Mouse (Mus musculus) CH12.LX (cell line): ENCODE results near the gene Fam185a. TPM values are rescaled to one million over a fixed set of nuclear protein-coding genes. Genes with fewer than 3 reads are reported as not detected.

Experiments
- DNase-seq: peaks from one replicate; pipeline ENCODE4 v3.0.0-alpha.2; 2013; ENCODE audit errors: extremely low read depth
- H3K27ac ChIP-seq: 2 replicates; pipeline ENCODE4 v1.5.1; 2012; ENCODE audit warnings: low read depth, mild to moderate bottlenecking, control low read depth, moderate library complexity; ENCODE audit not compliant: insufficient read depth
- H3K27me3 ChIP-seq: replicated peaks from 2 replicates; pipeline ENCODE3; 2012; ENCODE audit warnings: inconsistent platforms
- H3K36me3 ChIP-seq, 2 experiments: replicated peaks in 1 of 2; 2 replicates each; pipeline versions ENCODE3 to v1.6.1; 2012; ENCODE audit warnings: inconsistent platforms in 1 of 2, low read length in 1 of 2, mild to moderate bottlenecking in 1 of 2, mixed read lengths in 1 of 2, moderate library complexity in 1 of 2; ENCODE audit not compliant: control insufficient read depth in 1 of 2, insufficient read depth in 1 of 2
- H3K4me1 ChIP-seq, 2 experiments: 2 replicates each; pipeline ENCODE4 v1.6.1; 2012; ENCODE audit warnings: inconsistent platforms in 1 of 2, moderate library complexity in 1 of 2; ENCODE audit not compliant: insufficient read depth in 2 of 2, control insufficient read depth in 1 of 2
- H3K4me2 ChIP-seq: 2 replicates; pipeline ENCODE4 v1.6.1; 2012; ENCODE audit warnings: low read depth, mild to moderate bottlenecking, control low read depth; ENCODE audit not compliant: poor library complexity, insufficient read depth, severe bottlenecking
- H3K4me3 ChIP-seq, 3 experiments: fragments of 150-350 bp in 1 of 3; sonication (generic) in 1 of 3; replicated peaks in 1 of 3; 2 replicates each; pipeline versions ENCODE3 to v1.5.1; 2011 to 2012; ENCODE audit warnings: low read depth in 2 of 3, low read length in 2 of 3, mild to moderate bottlenecking in 2 of 3, moderate library complexity in 2 of 3, control low read depth in 1 of 3, improper control_type of control experiment in 1 of 3, inconsistent platforms in 1 of 3, mixed read lengths in 1 of 3; ENCODE audit not compliant: poor library complexity in 1 of 3
- H3K79me2 ChIP-seq: replicated peaks from 2 replicates; pipeline ENCODE4 v1.6.1; 2012; ENCODE audit warnings: mild to moderate bottlenecking, moderate library complexity; ENCODE audit not compliant: control insufficient read depth, poor library complexity, insufficient read depth, severe bottlenecking; ENCODE audit errors: extremely low read depth
- H3K9ac ChIP-seq: 2 replicates; pipeline ENCODE4 v1.6.1; 2012; ENCODE audit warnings: low read depth, mild to moderate bottlenecking, control low read depth, moderate library complexity; ENCODE audit not compliant: insufficient read depth
- H3K9me3 ChIP-seq: replicated peaks from 2 replicates; pipeline ENCODE3; 2012; ENCODE audit warnings: low read length, inconsistent platforms, mixed read lengths
- BHLHE40 ChIP-seq: IDR thresholded peaks from 2 replicates; pipeline ENCODE4 v1.6.1; 2011; ENCODE audit warnings: mild to moderate bottlenecking, low read depth, low read length, improper control_type of control experiment
- CHD1 ChIP-seq: IDR thresholded peaks from 2 replicates; pipeline ENCODE4 v1.6.1; 2012; ENCODE audit warnings: low read depth, low read length, improper control_type of control experiment, inconsistent platforms
- CHD2 ChIP-seq: IDR thresholded peaks from 2 replicates; pipeline ENCODE4 v1.6.1; 2011; ENCODE audit warnings: low read length, improper control_type of control experiment
- E2F4 ChIP-seq: IDR thresholded peaks from 2 replicates; pipeline ENCODE4 v1.6.1; 2011; ENCODE audit warnings: low read depth, low read length, improper control_type of control experiment; ENCODE audit not compliant: insufficient replicate concordance
- ELF1 ChIP-seq: IDR thresholded peaks from 2 replicates; pipeline ENCODE4 v1.6.1; 2014; ENCODE audit warnings: low read depth, mild to moderate bottlenecking, inconsistent platforms, low read length, improper control_type of control experiment
- EP300 ChIP-seq: IDR thresholded peaks from 2 replicates; pipeline ENCODE4 v1.6.1; 2011; ENCODE audit warnings: low read length, improper control_type of control experiment
- ETS1 ChIP-seq: conservative IDR thresholded peaks from 2 replicates; pipeline ENCODE4 v1.6.1; 2012; ENCODE audit warnings: low read depth, mild to moderate bottlenecking, inconsistent platforms, low read length, improper control_type of control experiment, moderate library complexity
- GABPA ChIP-seq: IDR thresholded peaks from 2 replicates; pipeline ENCODE4 v1.6.1; 2012; ENCODE audit warnings: low read depth, low read length, improper control_type of control experiment, inconsistent platforms; ENCODE audit not compliant: insufficient replicate concordance
- IRF4 ChIP-seq: IDR thresholded peaks from 2 replicates; pipeline ENCODE4 v1.6.1; 2014; ENCODE audit warnings: low read depth, mild to moderate bottlenecking, inconsistent platforms, low read length, improper control_type of control experiment
- JUN ChIP-seq: IDR thresholded peaks from 2 replicates; pipeline ENCODE4 v1.6.1; 2011; ENCODE audit warnings: low read depth, mild to moderate bottlenecking, low read length, improper control_type of control experiment, moderate library complexity; ENCODE audit not compliant: insufficient read depth
- JUND ChIP-seq: conservative IDR thresholded peaks from 2 replicates; pipeline ENCODE4 v1.6.1; 2011; ENCODE audit warnings: low read depth, low read length, improper control_type of control experiment
- KAT2A ChIP-seq: IDR thresholded peaks from 2 replicates; pipeline ENCODE4 v1.6.1; 2012; ENCODE audit warnings: low read length, improper control_type of control experiment, inconsistent platforms; ENCODE audit not compliant: insufficient replicate concordance
- MAFK ChIP-seq: IDR thresholded peaks from 2 replicates; pipeline ENCODE4 v1.6.1; 2011; ENCODE audit warnings: low read length, improper control_type of control experiment; ENCODE audit not compliant: insufficient replicate concordance
- MAX ChIP-seq: IDR thresholded peaks from 2 replicates; pipeline ENCODE4 v1.6.1; 2011; ENCODE audit warnings: low read length, improper control_type of control experiment
- MAZ ChIP-seq: IDR thresholded peaks from 2 replicates; pipeline ENCODE4 v1.6.1; 2012; ENCODE audit warnings: low read depth, mild to moderate bottlenecking, inconsistent platforms, low read length, improper control_type of control experiment, moderate library complexity
- MXI1 ChIP-seq: IDR thresholded peaks from 2 replicates; pipeline ENCODE4 v1.6.1; 2011; ENCODE audit warnings: mild to moderate bottlenecking, low read depth, low read length, improper control_type of control experiment
- MYC ChIP-seq: IDR thresholded peaks from 2 replicates; pipeline ENCODE4 v1.6.1; 2011; ENCODE audit warnings: low read depth, mild to moderate bottlenecking, improper control_type of control experiment, low read length
- NRF1 ChIP-seq: IDR thresholded peaks from 2 replicates; pipeline ENCODE4 v1.6.1; 2014; ENCODE audit warnings: low read depth, mild to moderate bottlenecking, inconsistent platforms, low read length, improper control_type of control experiment, moderate library complexity
- PAX5 ChIP-seq: IDR thresholded peaks from 2 replicates; pipeline ENCODE4 v1.6.1; 2012; ENCODE audit warnings: low read length, inconsistent platforms, mixed read lengths
- RAD21 ChIP-seq: IDR thresholded peaks from 2 replicates; pipeline ENCODE4 v1.6.1; 2011; ENCODE audit warnings: low read depth, mild to moderate bottlenecking, low read length, improper control_type of control experiment, moderate library complexity
- SMC3 ChIP-seq: IDR thresholded peaks from 2 replicates; pipeline ENCODE4 v1.6.1; 2011; ENCODE audit warnings: low read depth, low read length, improper control_type of control experiment
- TCF12 ChIP-seq: IDR thresholded peaks from 2 replicates; pipeline ENCODE4 v1.6.1; 2014; ENCODE audit warnings: low read depth, mild to moderate bottlenecking, inconsistent platforms, low read length, improper control_type of control experiment
- UBTF ChIP-seq: IDR thresholded peaks from 2 replicates; pipeline ENCODE4 v1.6.1; 2012; ENCODE audit warnings: low read depth, mild to moderate bottlenecking, inconsistent platforms, low read length, improper control_type of control experiment, moderate library complexity
- USF1 ChIP-seq: IDR thresholded peaks from 2 replicates; pipeline ENCODE4 v1.6.1; 2014; ENCODE audit warnings: low read depth, mild to moderate bottlenecking, inconsistent platforms, low read length, improper control_type of control experiment
- USF2 ChIP-seq: conservative IDR thresholded peaks from 2 replicates; pipeline ENCODE4 v1.6.1; 2011; ENCODE audit warnings: low read depth, low read length, improper control_type of control experiment
- ZC3H11A ChIP-seq: IDR thresholded peaks from 2 replicates; pipeline ENCODE4 v1.6.1; 2012; ENCODE audit warnings: low read depth, mild to moderate bottlenecking, inconsistent platforms, low read length, improper control_type of control experiment
- ZKSCAN1 ChIP-seq: IDR thresholded peaks from 2 replicates; pipeline ENCODE4 v1.6.1; 2012; ENCODE audit warnings: low read depth, inconsistent platforms, low read length, improper control_type of control experiment, borderline replicate concordance
- ZNF384 ChIP-seq: IDR thresholded peaks from 2 replicates; pipeline ENCODE4 v1.6.1; 2012; ENCODE audit warnings: low read depth, low read length, improper control_type of control experiment, inconsistent platforms
- dilution Hi-C: fragments of 300-500 bp; cut with MboI; formaldehyde crosslinking; loops from 2 replicates; pipeline ENCODE4 v1.14.3; 2020; ENCODE audit warnings: low sequenced_read_pairs; ENCODE audit not compliant: extremely low pct_unique_long_range_greater_than_20kb, extremely low pct_ligation_motif_present
- in situ Hi-C: fragments of 300-500 bp; cut with MboI; formaldehyde crosslinking; loops from 3 replicates; pipeline ENCODE4 v1.14.3; 2019; ENCODE audit warnings: low sequenced_read_pairs, low pct_ligation_motif_present, low pct_unique_long_range_greater_than_20kb, mixed read lengths
- polyA plus RNA-seq: library from polyadenylated mRNA; unstranded; fragments of >175 nt; gene quantifications from 2 replicates; pipeline ENCODE4 v1.2.1, GENCODE M21; 2012; ENCODE audit warnings: low read depth; ENCODE audit not compliant: insufficient read length
- total RNA-seq, 2 experiments: library from RNA; depleted of rRNA; stranded (reverse); fragments of 300-350 nt in 1 of 2; fragments of >200 nt in 1 of 2; gene quantifications; 2 replicates each; pipeline ENCODE4 v1.2.3; 2012 to 2014

Fam185a gene
- total and polyA plus RNA-seq, 3 experiments, result 13.4 to 30.6 (median 16.1) TPM

DNA sequence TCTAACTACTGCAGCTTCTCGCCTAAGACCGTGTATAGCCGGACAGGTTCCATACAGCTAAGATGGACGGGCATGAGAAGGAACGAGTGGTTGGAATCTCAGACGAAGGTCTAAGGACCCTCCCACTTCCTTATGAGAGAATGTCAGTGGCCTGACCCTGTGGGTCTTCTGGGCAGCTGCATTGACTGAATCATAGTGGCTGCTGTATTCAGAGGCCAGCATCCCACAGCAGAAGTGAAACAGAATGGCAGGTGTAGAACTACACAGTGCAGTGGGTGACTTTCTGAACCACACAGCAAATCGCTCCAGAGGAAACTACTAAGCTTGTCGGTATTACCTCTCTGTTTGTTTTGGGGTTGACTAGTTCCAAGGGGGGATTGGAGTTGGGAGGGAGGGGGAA, 80.4 kb downstream of the Fam185a start:
- H3K9me3 ChIP-seq, result no peaks in the 10 kb centered on the region
- no peak overlapping the region for H3K4me3 ChIP-seq
- H3K36me3 ChIP-seq, result no peaks in the 10 kb centered on the region
- H3K27ac ChIP-seq, result no peak overlapping the region
- in situ Hi-C loops, result no loop called here
- H3K4me1 ChIP-seq, result peaks cover 13 to 41% of the 10 kb centered on the region in 2 experiments
- TF ChIP-seq JUND (no peak), MAFK (no peak), JUN (no peak), UBTF (no peak), BHLHE40 (no peak), E2F4 (no peak), KAT2A (no peak), NRF1 (no peak), ZC3H11A (no peak), GABPA (no peak), ZKSCAN1 (no peak), MYC (no peak), USF2 (no peak), EP300 (peak; percentile 48; the same call in 1 of the 2 replicates), ELF1 (0 out of 2 replicates have a peak, but pooled peaks have one; percentile 23), SMC3 (no peak), IRF4 (peak; percentile 61; the same call in 1 of the 2 replicates), RAD21 (no peak), MAX (no peak), USF1 (no peak), MAZ (no peak), CHD2 (no peak), MXI1 (no peak), ETS1 (no peak), TCF12 (peak; percentile 68), CHD1 (no peak), ZNF384 (no peak), PAX5 (no peak)
- TF ChIP-seq, all 38 proteins: peak for 4
- Histone ChIP-seq H3K79me2 (no peaks in the 10 kb centered on the region), H3K27me3 (no peaks in the 10 kb centered on the region), H3K4me2 (peak overlapping the region; percentile 68), H3K9ac (no peak overlapping the region)
- dilution Hi-C loops, result no loop called here
- DNase-seq, result peak; percentile 35
